Mouse (Mus musculus) thymus, adult 18-20 months (tissue): Measurements from ENCODE around the gene Pard3b.

Source experiments
- DNase-seq, 2 experiments: peaks; one replicate each; pipeline ENCODE4 v3.0.0; 2022; ENCODE audit warnings: mixed read lengths in 2 of 2

The Pard3b gene

GRCm38 (mm10) chr1:62510501-62510900 lies 871.9 kb downstream of the Pard3b start:
- DNase-seq = no peak

- DNase-seq = no peak
Measured at GRCm38 (mm10) chr1:62511681-62512080, 873.1 kb downstream of the Pard3b start.

- no peak for DNase-seq
Measured at GRCm38 (mm10) chr1:62518621-62519213, 880.1 kb downstream of the Pard3b start.

- DNase-seq = no peak
Measured at GRCm38 (mm10) chr1:62521368-62521767, 882.7 kb downstream of the Pard3b start.

GRCm38 (mm10) chr1:62522761-62523160 lies 884.1 kb downstream of the Pard3b start:
- no peak for DNase-seq

- no peak for DNase-seq
Measured at GRCm38 (mm10) chr1:62527788-62528187, 889.2 kb downstream of the Pard3b start.

- DNase-seq = no peak
Measured at GRCm38 (mm10) chr1:62529941-62530340, 891.3 kb downstream of the Pard3b start.

GRCm38 (mm10) chr1:62532426-62533126 lies 894.0 kb downstream of the Pard3b start:
- no peak for DNase-seq

- DNase-seq = no peak
Measured at GRCm38 (mm10) chr1:62548953-62549352, 910.3 kb downstream of the Pard3b start.

GRCm38 (mm10) chr1:62550546-62550945 lies 911.9 kb downstream of the Pard3b start:
- no peak for DNase-seq

GRCm38 (mm10) chr1:62551516-62551915 lies 912.9 kb downstream of the Pard3b start:
- DNase-seq = no peak

GRCm38 (mm10) chr1:62555838-62556237 lies 917.2 kb downstream of the Pard3b start:
- DNase-seq = no peak

- no peak for DNase-seq
Measured at GRCm38 (mm10) chr1:62562987-62563386, 924.4 kb downstream of the Pard3b start.

- no peak for DNase-seq
Measured at GRCm38 (mm10) chr1:62564245-62565119, 925.9 kb downstream of the Pard3b start.

GRCm38 (mm10) chr1:62565120-62565809 lies 926.6 kb downstream of the Pard3b start:
- no peak for DNase-seq

- DNase-seq = no peak
Measured at GRCm38 (mm10) chr1:62566596-62566995, 928.0 kb downstream of the Pard3b start.

- no peak for DNase-seq
Measured at GRCm38 (mm10) chr1:62576939-62577590, 938.4 kb downstream of the Pard3b start.

- DNase-seq = no peak
Measured at GRCm38 (mm10) chr1:62579024-62579765, 940.6 kb downstream of the Pard3b start.

- DNase-seq = no peak
Measured at GRCm38 (mm10) chr1:62580314-62580935, 941.8 kb downstream of the Pard3b start.

- DNase-seq = no peak
Measured at GRCm38 (mm10) chr1:62582476-62582875, 943.9 kb downstream of the Pard3b start.

- DNase-seq = no peak
Measured at GRCm38 (mm10) chr1:62587536-62587935, 948.9 kb downstream of the Pard3b start.
